Comparison of ENCODE assay signal across 10 mouse cellular contexts in the genomic region with DNA sequence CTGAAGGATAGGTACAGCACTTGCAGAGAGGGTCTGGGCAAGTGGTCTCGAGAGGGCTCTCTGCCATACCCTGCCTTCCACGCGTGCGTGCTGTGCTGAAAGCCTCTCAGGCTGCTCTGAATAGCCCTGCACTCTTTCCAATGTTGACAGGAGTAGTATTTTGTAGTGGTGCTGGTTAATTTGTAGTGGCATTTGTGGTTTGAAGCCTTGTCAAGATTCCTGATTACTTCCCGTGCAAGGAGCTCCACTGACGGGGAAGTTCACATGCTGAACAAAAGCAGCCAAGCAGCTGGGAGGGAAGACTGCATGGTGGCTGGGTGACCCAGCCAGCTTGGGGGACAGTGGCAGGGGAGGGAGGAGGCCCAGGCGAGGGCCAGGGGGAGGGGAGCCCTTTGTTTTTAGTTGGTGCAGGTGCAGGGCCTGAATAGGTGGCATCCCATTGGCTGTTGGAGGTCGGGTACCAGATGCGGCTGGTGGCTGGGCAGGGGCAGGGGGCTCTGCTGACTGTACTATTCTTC. TPM values are rescaled to one million over a fixed set of nuclear protein-coding genes. Genes with fewer than 3 reads are reported as not detected.
DNase-seq lines count a peak whose midpoint lies in the region; ATAC-seq lines count a peak whose summit lies in the region.
"Had no signal": no experiment of that assay in that cellular context is flagged by ENCODE, and none has a peak within 500 bp of the region (broad histone marks: within the 10 kb centered on the region; RNA-seq: fewer than 3 reads in every experiment).

No protein-coding gene starts in this region.

- no peak overlapping the region for H3K4me3 ChIP-seq in neural tube, embryonic 12.5 days
- no peak overlapping the region for H3K4me3 ChIP-seq in neural tube, embryonic 15.5 days (replicated peaks)
- H3K4me3 ChIP-seq in forebrain, embryonic 16.5 days (replicated peaks; ENCODE audit: low read length): no peak overlapping the region
- no peak overlapping the region for H3K4me3 ChIP-seq in lung, embryonic 16.5 days (ENCODE audit: low read length)
- H3K4me3 ChIP-seq: left cerebral cortex, adult 2 months had no signal

- H3K27ac ChIP-seq in neural tube, embryonic 12.5 days: no peak overlapping the region
- no peak overlapping the region for H3K27ac ChIP-seq in neural tube, embryonic 15.5 days (replicated peaks)
- H3K27ac ChIP-seq in forebrain, embryonic 16.5 days (ENCODE audit: low read length): no peak overlapping the region
- H3K27ac ChIP-seq in lung, embryonic 16.5 days (ENCODE audit: low read length): no peak overlapping the region
- H3K27ac ChIP-seq: left cerebral cortex, adult 2 months had no signal

- H3K4me2 ChIP-seq in neural tube, embryonic 12.5 days (replicated peaks): no peak overlapping the region
- H3K4me2 ChIP-seq in neural tube, embryonic 15.5 days: no peak overlapping the region
- H3K4me2 ChIP-seq in forebrain, embryonic 16.5 days (ENCODE audit: low read length): no peak overlapping the region
- no peak overlapping the region for H3K4me2 ChIP-seq in lung, embryonic 16.5 days (ENCODE audit: low read depth, low read length)

- H3K9ac ChIP-seq in neural tube, embryonic 12.5 days: no peak overlapping the region
- no peak overlapping the region for H3K9ac ChIP-seq in neural tube, embryonic 15.5 days (replicated peaks)
- H3K9ac ChIP-seq in forebrain, embryonic 16.5 days (replicated peaks; ENCODE audit: low read depth, low read length): no peak overlapping the region
- H3K9ac ChIP-seq in lung, embryonic 16.5 days (ENCODE audit: low read length): no peak overlapping the region

- ATAC-seq in neural tube, embryonic 12.5 days (ENCODE audit: low FRiP score, low read depth): peak; percentile 86
- no peak; the same call in 1 of the 2 replicates for ATAC-seq in neural tube, embryonic 15.5 days (ENCODE audit: low FRiP score)
- ATAC-seq in forebrain, embryonic 16.5 days: peak; percentile 61
- ATAC-seq in lung, embryonic 16.5 days (ENCODE audit: low read depth): peak; percentile 45; the same call in 1 of the 2 replicates

- no peaks in the 10 kb centered on the region; the same call in 1 of the 2 replicates for H3K36me3 ChIP-seq in neural tube, embryonic 12.5 days
- H3K36me3 ChIP-seq in neural tube, embryonic 15.5 days: no peaks in the 10 kb centered on the region
- no peaks in the 10 kb centered on the region for H3K36me3 ChIP-seq in forebrain, embryonic 16.5 days (ENCODE audit: control insufficient read depth, insufficient read depth)
- no peaks in the 10 kb centered on the region for H3K36me3 ChIP-seq in lung, embryonic 16.5 days (ENCODE audit: control insufficient read depth, insufficient read depth, low read length)

- 26% methylated on average over 9 of the region's 9 CpGs for WGBS in neural tube, embryonic 12.5 days
- 23% methylated on average over 9 of the region's 9 CpGs for WGBS in neural tube, embryonic 15.5 days
- WGBS in forebrain, embryonic 16.5 days: 4% methylated on average over 9 of the region's 9 CpGs
- WGBS in lung, embryonic 16.5 days: 50% methylated on average over 9 of the region's 9 CpGs

- no peaks in the 10 kb centered on the region for H3K27me3 ChIP-seq in neural tube, embryonic 12.5 days (replicated peaks)
- H3K27me3 ChIP-seq in neural tube, embryonic 15.5 days (replicated peaks): no peaks in the 10 kb centered on the region
- no peaks in the 10 kb centered on the region for H3K27me3 ChIP-seq in forebrain, embryonic 16.5 days (replicated peaks; ENCODE audit: control insufficient read depth, insufficient read depth, low read length)
- no peaks in the 10 kb centered on the region for H3K27me3 ChIP-seq in lung, embryonic 16.5 days (ENCODE audit: control insufficient read depth, insufficient read depth, low read depth, low read length)

- H3K4me1 ChIP-seq in neural tube, embryonic 12.5 days: peaks cover 15% of the 10 kb centered on the region
- peaks cover 12% of the 10 kb centered on the region for H3K4me1 ChIP-seq in neural tube, embryonic 15.5 days
- H3K4me1 ChIP-seq in forebrain, embryonic 16.5 days (replicated peaks; ENCODE audit: control insufficient read depth, insufficient read depth, low read length): peaks cover 24% of the 10 kb centered on the region
- H3K4me1 ChIP-seq in lung, embryonic 16.5 days (replicated peaks; ENCODE audit: control insufficient read depth, insufficient read depth, low read length): no peaks in the 10 kb centered on the region

- DNase-seq in thymus, postnatal 25 days: peak; percentile 9
- DNase-seq in frontal cortex, postnatal 10 days (ENCODE audit: low spot score in 2 of 2): no peak
- DNase-seq in adipocyte (ENCODE audit: low spot score): no peak
- DNase-seq: heart, postnatal 4 days; spleen, adult 18-20 months had no signal

- H3K9me3 ChIP-seq in neural tube, embryonic 12.5 days: no peaks in the 10 kb centered on the region
- no peaks in the 10 kb centered on the region for H3K9me3 ChIP-seq in neural tube, embryonic 15.5 days (replicated peaks)
- H3K9me3 ChIP-seq in forebrain, embryonic 16.5 days (ENCODE audit: control insufficient read depth, low read length): no peaks in the 10 kb centered on the region
- no peaks in the 10 kb centered on the region for H3K9me3 ChIP-seq in lung, embryonic 16.5 days (ENCODE audit: control insufficient read depth, low read length)

RNA-seq across cellular contexts. Expression of a gene that starts 53.8 kb away (rescaled TPM):
- 9.1 and 9.5 TPM in 2 replicates for polyA plus RNA-seq in neural tube, embryonic 12.5 days (2016; fragmentation: Nextera tagmentation; extraction: Ambion mirVana)
- polyA plus RNA-seq in neural tube, embryonic 15.5 days (2015; fragmentation: Nextera tagmentation; extraction: Ambion mirVana): 2.5 and 2.6 TPM in 2 replicates
- polyA plus RNA-seq in forebrain, embryonic 16.5 days (2015; fragmentation: Nextera tagmentation; extraction: Ambion mirVana): 5.0 and 5.7 TPM in 2 replicates
- polyA plus RNA-seq in lung, embryonic 16.5 days (2015; fragmentation: Nextera tagmentation; extraction: Ambion mirVana): 0.77 and 0.88 TPM in 2 replicates
